ENCODE assay signal across 8 mouse cellular contexts in the genomic region with DNA sequence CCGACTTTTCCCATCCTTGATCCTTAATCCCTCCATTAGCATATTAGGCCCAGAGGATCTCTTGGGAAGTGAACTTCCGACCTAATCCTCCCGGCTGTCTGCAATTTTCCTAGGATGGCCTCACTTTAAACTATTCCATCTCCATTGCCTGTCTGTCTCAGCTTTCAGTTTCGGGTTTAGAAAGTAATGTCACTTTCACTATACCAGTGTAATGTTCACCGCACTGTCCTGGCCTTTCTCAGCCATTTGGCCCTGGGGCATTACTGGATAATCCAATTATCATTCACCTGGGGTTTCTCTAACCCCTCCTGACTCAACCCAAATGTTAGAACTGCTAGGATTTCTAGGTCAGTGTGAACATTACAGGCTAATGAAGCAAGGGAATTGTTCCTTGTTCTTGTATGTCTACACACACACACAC. TPM values are rescaled to one million over a fixed set of nuclear protein-coding genes. Genes with fewer than 3 reads are reported as not detected.
DNase-seq lines count a peak whose midpoint lies in the region; ATAC-seq and TF ChIP-seq lines count a peak whose summit lies in the region.

No protein-coding gene starts in this region.

- peaks cover 63% of the 10 kb centered on the region for H3K4me1 ChIP-seq in heart, embryonic 15.5 days (replicated peaks)
- peaks cover 39% of the 10 kb centered on the region for H3K4me1 ChIP-seq in G1E (ENCODE audit: insufficient read depth, low read depth, low read length)
- peaks cover 48% of the 10 kb centered on the region for H3K4me1 ChIP-seq in forebrain, embryonic 14.5 days (ENCODE audit: control insufficient read depth, insufficient read depth, low read length)
- peaks cover 35% of the 10 kb centered on the region for H3K4me1 ChIP-seq in liver, embryonic 16.5 days (ENCODE audit: control insufficient read depth, low read depth, low read length)

- H3K36me3 ChIP-seq in heart, embryonic 15.5 days = no peaks in the 10 kb centered on the region
- peaks cover 35% of the 10 kb centered on the region for H3K36me3 ChIP-seq in G1E (replicated peaks)
- H3K36me3 ChIP-seq in forebrain, embryonic 14.5 days (ENCODE audit: control insufficient read depth, insufficient read depth, low read length) = peaks cover 15% of the 10 kb centered on the region; the same call in 1 of the 2 replicates
- H3K36me3 ChIP-seq in liver, embryonic 16.5 days (ENCODE audit: control insufficient read depth, insufficient read depth) = 0 out of 2 replicates have a peak, but pooled peaks cover 3% of the 10 kb centered on the region

- peak overlapping the region; percentile 69 for H3K4me2 ChIP-seq in heart, embryonic 15.5 days
- H3K4me2 ChIP-seq in forebrain, embryonic 14.5 days (ENCODE audit: low read length) = peak overlapping the region; percentile 73
- H3K4me2 ChIP-seq in liver, embryonic 16.5 days (ENCODE audit: low read depth, low read length) = peak overlapping the region; percentile 92

- peak overlapping the region; percentile 96 for H3K27ac ChIP-seq in heart, embryonic 15.5 days
- peak overlapping the region; percentile 95 for H3K27ac ChIP-seq in forebrain, embryonic 14.5 days (ENCODE audit: low read depth, low read length)
- peak overlapping the region; percentile 88 for H3K27ac ChIP-seq in liver, embryonic 16.5 days (ENCODE audit: low read length)

- H3K9me3 ChIP-seq in heart, embryonic 15.5 days (replicated peaks) = no peaks in the 10 kb centered on the region
- H3K9me3 ChIP-seq in G1E (replicated peaks) = no peaks in the 10 kb centered on the region
- H3K9me3 ChIP-seq in forebrain, embryonic 14.5 days (replicated peaks; ENCODE audit: control insufficient read depth, low read length) = no peaks in the 10 kb centered on the region
- no peaks in the 10 kb centered on the region for H3K9me3 ChIP-seq in liver, embryonic 16.5 days (replicated peaks; ENCODE audit: control insufficient read depth, low read length)

- DNase-seq in heart, postnatal 25 days (ENCODE audit: low spot score) = no peak
- no peak for DNase-seq in G1E (ENCODE audit: low spot score)
- no peak for DNase-seq in forebrain, embryonic 14.5 days (ENCODE audit: low spot score)
- DNase-seq in cerebellum, adult 8-10 months = no peak
- DNase-seq in spleen, postnatal 36 days (ENCODE audit: low spot score in 2 of 2) = no peak
- DNase-seq in cerebellum, postnatal 14 days = no peak

- intact Hi-C loops in heart, postnatal 25 days (cut with DNase I) = no loop called here

- H3K9ac ChIP-seq in heart, embryonic 15.5 days = peak overlapping the region; percentile 100
- peak overlapping the region; percentile 100 for H3K9ac ChIP-seq in forebrain, embryonic 14.5 days (ENCODE audit: low read length)
- H3K9ac ChIP-seq in liver, embryonic 16.5 days (ENCODE audit: low read depth, low read length) = peak overlapping the region; percentile 92

- ATAC-seq in heart, embryonic 15.5 days (replicated peaks; ENCODE audit: insufficient number of reproducible peaks, insufficient read depth, low FRiP score, low read depth) = no peak
- no peak for ATAC-seq in G1E (ENCODE audit: extremely low read depth, insufficient number of reproducible peaks, low FRiP score, poor library complexity, severe bottlenecking)
- no peak for ATAC-seq in forebrain, embryonic 14.5 days
- no peak for ATAC-seq in liver, embryonic 16.5 days (ENCODE audit: low read depth)

- H3K4me3 ChIP-seq in heart, embryonic 15.5 days = peak overlapping the region; percentile 91
- H3K4me3 ChIP-seq in G1E (ENCODE audit: low read depth, low read length) = peak overlapping the region; percentile 79
- peak overlapping the region; percentile 99 for H3K4me3 ChIP-seq in forebrain, embryonic 14.5 days (ENCODE audit: low read depth, low read length)
- H3K4me3 ChIP-seq in liver, embryonic 16.5 days (ENCODE audit: low read depth, low read length) = peak overlapping the region; percentile 87

- no peak for TF ChIP-seq CTCF in G1E (IDR thresholded peaks at IDR 0.05; ENCODE audit: low read depth, low read length)

- 2% methylated on average over 5 of the region's 5 CpGs for WGBS in heart, embryonic 15.5 days
- 2% methylated on average over 5 of the region's 5 CpGs for WGBS in forebrain, embryonic 14.5 days
- 2% methylated on average over 5 of the region's 5 CpGs for WGBS in liver, embryonic 16.5 days (ENCODE audit: insufficient replicate concordance)

- no peaks in the 10 kb centered on the region for H3K27me3 ChIP-seq in heart, embryonic 15.5 days
- H3K27me3 ChIP-seq in G1E (ENCODE audit: insufficient read depth, low read length) = peaks cover 10% of the 10 kb centered on the region
- no peaks in the 10 kb centered on the region for H3K27me3 ChIP-seq in forebrain, embryonic 14.5 days (replicated peaks; ENCODE audit: control insufficient read depth, insufficient read depth, low read length)
- no peaks in the 10 kb centered on the region for H3K27me3 ChIP-seq in liver, embryonic 16.5 days (ENCODE audit: control insufficient read depth, insufficient read depth, low read depth, low read length)

RNA-seq across cellular contexts. Expression of a gene that starts 26.7 kb away (rescaled TPM):
- 0.04 TPM in 1 of 2 replicates, not detected in the other for polyA plus RNA-seq in heart, embryonic 15.5 days (2015; fragmentation: Nextera tagmentation; extraction: Ambion mirVana)
- under 1 TPM in 1 of 2 experiments, not detected in 1; 0.14 TPM for total RNA-seq in heart, postnatal 25 days (2021)
- not detected in 2 replicates for total RNA-seq in G1E (2014; fragmentation: Nextera tagmentation)
- 0.12 and 0.16 TPM in 2 replicates for total RNA-seq in G1E (2017)
- polyA plus RNA-seq in G1E (2012) = not detected in 2 replicates
- 0.27 and 0.38 TPM in 2 replicates for polyA plus RNA-seq in forebrain, embryonic 14.5 days (2014; fragmentation: Nextera tagmentation; extraction: Ambion mirVana)
- 0.02 TPM in 1 of 2 replicates, not detected in the other for polyA plus RNA-seq in liver, embryonic 16.5 days (2015; fragmentation: Nextera tagmentation; extraction: Ambion mirVana)
